Mouse (Mus musculus): ENCODE data around the gene Olfr659. TPM values are rescaled to one million over a fixed set of nuclear protein-coding genes. Genes with fewer than 3 reads are reported as not detected.

The Olfr659 gene
- not detected in 2 replicates for total RNA-seq (2017)

- no peak for ATAC-seq (ENCODE audit: extremely low read depth, insufficient number of reproducible peaks, low FRiP score, poor library complexity, severe bottlenecking)
Measured at GRCm38 (mm10) chr7:104666453-104666852, at the start of gene Olfr659. TSS of gene Olfr659 (plus strand) at chr7:104666753.

GRCm38 (mm10) chr7:104624494-104624893 is 42.1 kb upstream of the Olfr659 start, which contains the start of gene Olfr657:
TSS of gene Olfr657 (plus strand) at chr7:104624794.
- ATAC-seq (ENCODE audit: extremely low read depth, insufficient number of reproducible peaks, low FRiP score, poor library complexity, severe bottlenecking): no peak

- peak; percentile 88 for ATAC-seq (ENCODE audit: extremely low read depth, insufficient number of reproducible peaks, low FRiP score, poor library complexity, severe bottlenecking)
Measured at GRCm38 (mm10) chr7:104646841-104647482, 19.6 kb upstream of the Olfr659 start, which contains the start of gene Olfr658. TSS of gene Olfr658 (minus strand) at chr7:104647305.

- no peak for ATAC-seq (ENCODE audit: extremely low read depth, insufficient number of reproducible peaks, low FRiP score, poor library complexity, severe bottlenecking)
Measured at GRCm38 (mm10) chr7:104686201-104686600, 19.6 kb downstream of the Olfr659 start, which contains the start of gene Olfr661. TSS of gene Olfr661 (plus strand) at chr7:104686501.

Other genes with a start within 250 kb of the Olfr659 start
- 208 and 211 TPM in 2 replicates for gene Trim30a, start 201.6 kb upstream of the Olfr659 start, total RNA-seq (2017)
- gene Trim30d, start 158.9 kb upstream of the Olfr659 start, total RNA-seq (2017): 192 and 193 TPM in 2 replicates
- not detected in 2 replicates for gene Olfr651, start 116.6 kb upstream of the Olfr659 start, total RNA-seq (2017)
- gene Olfr652, start 105.9 kb upstream of the Olfr659 start, total RNA-seq (2017): not detected in 2 replicates
- not detected in 2 replicates for gene Olfr653, start 89.4 kb upstream of the Olfr659 start, total RNA-seq (2017)
- gene Olfr654, start 79.7 kb upstream of the Olfr659 start, total RNA-seq (2017): not detected in 2 replicates
- not detected in 2 replicates for gene Olfr655, start 65.0 kb upstream of the Olfr659 start, total RNA-seq (2017)
- gene Olfr656, start 52.8 kb upstream of the Olfr659 start, total RNA-seq (2017): not detected in 2 replicates
- gene Olfr657, start 42.0 kb upstream of the Olfr659 start, total RNA-seq (2017): not detected in 2 replicates
- gene Olfr658, start 19.4 kb upstream of the Olfr659 start, total RNA-seq (2017): 0.47 TPM in 1 of 2 replicates, not detected in the other
- not detected in 2 replicates for gene Olfr661, start 19.7 kb downstream of the Olfr659 start, total RNA-seq (2017)
- gene Usp17le, start 110.7 kb downstream of the Olfr659 start, total RNA-seq (2017): not detected in 2 replicates
- gene Usp17lb, start 175.8 kb downstream of the Olfr659 start, total RNA-seq (2017): not detected in 2 replicates
- not detected in 2 replicates for gene Usp17la, start 190.3 kb downstream of the Olfr659 start, total RNA-seq (2017)
- 0.12 TPM in 1 of 2 replicates, not detected in the other for gene Olfr665, start 211.3 kb downstream of the Olfr659 start, total RNA-seq (2017)
- gene Olfr666, start 229.2 kb downstream of the Olfr659 start, total RNA-seq (2017): 0.70 TPM in 1 of 2 replicates, not detected in the other